Mouse (Mus musculus) kidney, adult 2 months (tissue): ENCODE results near the gene Trip4.

Source experiments
- CTCF ChIP-seq: fragments of 200-500 bp; conservative IDR thresholded peaks from 2 replicates; pipeline ENCODE4 v1.5.1; 2011; ENCODE audit warnings: low read depth, mild to moderate bottlenecking, control low read depth, low read length, moderate library complexity, mixed read lengths; ENCODE audit not compliant: insufficient read depth, insufficient read length
- POLR2A ChIP-seq: fragments of 200-500 bp; IDR thresholded peaks from one replicate; pipeline ENCODE4 v1.6.1; 2011; ENCODE audit warnings: low read depth, low read length, control low read depth

GRCm38 (mm10) chr9:65829410-65829809, 79.2 kb downstream of the Trip4 start:
- peak; percentile 42 for TF ChIP-seq CTCF
- TF ChIP-seq POLR2A: no peak
